Mouse (Mus musculus) testis, postnatal 10 days (tissue): Measurements from ENCODE around the gene Cadm2.

Experiments
- DNase-seq: peaks from one replicate; pipeline ENCODE4 v3.0.0; 2021; ENCODE audit warnings: low spot score

Cadm2 gene

DNA sequence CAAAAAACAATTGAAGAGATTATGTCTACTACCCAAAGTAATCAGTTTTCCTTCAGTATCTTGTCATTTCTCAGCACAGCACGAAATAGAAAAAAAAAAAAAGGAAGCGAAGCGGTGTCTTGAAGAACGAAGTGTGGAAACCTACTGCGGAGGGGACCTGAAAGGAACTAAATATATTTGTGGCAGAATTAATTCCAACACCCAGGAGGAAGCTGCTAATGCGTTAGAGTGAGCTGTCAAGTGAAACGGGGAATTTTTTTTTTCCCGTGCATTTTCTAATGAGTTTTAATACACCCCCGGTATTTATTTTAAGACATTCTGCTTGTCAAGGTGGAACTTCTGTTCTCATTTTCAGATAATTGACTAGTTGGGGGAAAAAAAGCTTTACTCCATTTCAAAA, 111.6 kb downstream of the Cadm2 start:
- DNase-seq, result no peak

DNA sequence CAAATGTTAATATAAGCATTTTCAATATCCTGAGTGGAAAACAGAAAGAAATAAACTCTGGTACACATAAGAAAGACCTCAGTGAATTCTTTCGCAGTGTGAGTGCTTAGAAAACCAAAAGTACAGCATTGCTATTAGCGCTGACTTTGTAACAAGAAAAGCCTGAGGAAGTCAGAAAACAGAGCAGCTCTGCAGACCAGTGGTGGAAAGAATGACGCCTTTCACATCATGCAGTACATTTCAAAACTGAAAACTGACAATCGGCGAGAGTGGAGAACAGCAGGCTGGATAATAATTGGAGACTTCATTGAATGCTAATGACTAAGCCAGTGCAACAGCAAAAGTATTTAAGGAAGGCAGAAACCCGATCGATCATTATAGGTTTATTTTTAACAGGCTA, 138.2 kb downstream of the Cadm2 start:
- DNase-seq, result no peak

DNA sequence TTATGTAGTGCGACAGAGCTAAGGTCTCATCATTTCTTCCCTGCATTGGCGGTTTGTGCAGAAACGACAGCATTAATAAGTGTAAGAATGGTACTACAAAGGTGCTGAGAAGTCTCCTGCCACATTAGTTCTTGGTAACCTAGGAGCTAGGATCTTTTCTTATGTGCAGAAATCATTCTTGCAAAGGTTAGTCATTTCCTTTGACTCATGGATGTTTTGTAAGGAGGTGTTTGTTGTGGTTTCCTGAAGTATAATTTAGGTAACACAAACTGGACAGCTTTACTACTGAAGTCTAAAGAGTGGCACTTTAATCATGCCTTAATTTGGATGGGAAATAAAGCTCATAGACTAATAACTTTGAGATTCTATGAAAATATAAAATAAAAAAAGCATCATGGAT, 153.7 kb downstream of the Cadm2 start:
- no peak for DNase-seq

DNA sequence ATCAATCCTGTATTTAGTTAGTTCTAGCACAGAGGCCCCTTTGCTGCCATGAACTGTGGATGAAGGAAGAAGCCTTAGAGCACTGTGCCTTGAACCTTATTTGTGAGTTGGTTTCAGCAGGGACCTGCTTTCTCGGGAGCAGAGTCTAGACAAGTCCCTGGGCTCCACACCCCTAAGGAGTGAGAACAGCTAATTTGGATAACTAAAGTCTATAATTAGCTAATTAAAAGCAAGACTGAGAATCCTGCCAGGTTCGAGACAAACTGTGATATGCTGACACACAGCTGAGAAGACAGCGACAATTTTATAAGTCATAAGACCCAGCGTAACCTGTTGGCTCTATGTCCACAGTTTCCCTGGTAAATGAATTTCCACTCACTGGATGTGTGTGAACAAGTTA, 184.4 kb downstream of the Cadm2 start:
- no peak for DNase-seq

DNA sequence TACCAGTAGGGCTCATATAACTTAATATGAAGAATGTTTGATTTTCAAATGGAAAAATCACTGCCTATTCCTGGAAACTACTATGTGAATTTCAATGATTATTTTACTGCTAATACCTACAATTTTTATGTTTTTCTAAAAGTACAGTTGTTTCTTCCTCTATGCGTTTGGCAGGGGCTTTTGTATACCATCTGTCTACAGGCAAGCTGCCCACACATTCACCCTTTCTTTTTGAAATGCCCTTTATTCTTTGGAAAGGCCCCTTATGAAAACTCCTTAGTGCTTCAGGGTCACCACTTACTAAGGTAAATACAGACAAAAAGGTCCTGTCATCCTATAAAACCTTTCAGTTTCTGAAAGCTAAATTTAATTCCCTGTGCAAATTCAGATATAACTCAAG, 195.3 kb downstream of the Cadm2 start:
- DNase-seq, result no peak

DNA sequence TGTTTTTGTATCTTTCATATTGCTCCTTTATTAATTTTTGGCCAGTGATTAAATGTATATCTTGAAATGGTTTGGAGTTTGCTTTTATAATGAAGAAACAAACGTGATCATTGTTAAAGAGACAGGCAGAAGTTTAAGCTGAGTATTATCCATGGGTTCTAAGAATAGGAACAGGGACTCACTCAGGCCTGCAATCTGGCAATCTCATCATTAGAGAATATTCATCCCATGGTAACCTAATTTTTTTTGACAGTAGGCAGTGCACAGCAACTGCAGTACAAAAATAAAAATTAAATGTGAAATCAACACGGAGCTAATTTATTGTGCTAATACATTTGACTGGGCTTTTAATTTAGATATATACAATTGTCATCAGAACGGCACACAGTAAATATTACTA, 209.8 kb downstream of the Cadm2 start:
- no peak for DNase-seq

DNA sequence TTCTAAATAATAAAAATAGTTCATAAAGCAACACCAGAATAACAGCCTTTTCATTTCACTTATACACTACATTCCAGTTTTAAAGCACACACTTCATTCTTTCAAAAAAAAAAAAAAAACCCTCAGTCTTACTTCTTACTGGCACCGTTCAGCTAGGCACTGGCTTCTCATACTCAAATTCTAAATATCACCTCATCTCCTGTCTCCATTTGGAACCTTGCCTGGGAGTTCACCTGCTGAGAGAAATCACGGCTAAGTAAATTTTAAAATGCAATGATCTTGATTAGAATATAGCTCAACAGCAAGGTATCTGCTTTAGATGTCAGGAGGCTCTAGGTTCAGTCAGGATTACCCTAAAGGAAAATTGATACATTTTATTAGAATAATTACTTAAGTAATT, 210.2 kb downstream of the Cadm2 start:
- no peak for DNase-seq

DNA sequence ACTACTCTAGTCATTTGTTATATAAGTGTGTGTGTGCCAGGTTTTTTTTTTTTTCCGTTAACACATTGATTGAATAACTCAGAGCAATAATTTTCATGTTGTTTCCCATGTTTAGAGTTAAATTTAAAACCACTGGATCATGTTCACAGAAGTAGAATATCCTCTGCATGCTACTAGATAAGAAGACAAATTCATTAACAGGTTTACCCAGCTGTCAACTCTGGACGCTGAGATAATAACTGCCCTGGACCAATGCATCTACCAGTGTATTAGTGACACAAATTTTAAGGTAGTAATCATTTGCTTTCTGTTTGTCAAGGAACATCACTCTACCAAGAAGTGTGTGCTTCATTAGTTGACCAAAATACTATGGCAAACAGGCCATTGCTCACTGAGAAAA, 253.0 kb downstream of the Cadm2 start:
- DNase-seq, result no peak

DNA sequence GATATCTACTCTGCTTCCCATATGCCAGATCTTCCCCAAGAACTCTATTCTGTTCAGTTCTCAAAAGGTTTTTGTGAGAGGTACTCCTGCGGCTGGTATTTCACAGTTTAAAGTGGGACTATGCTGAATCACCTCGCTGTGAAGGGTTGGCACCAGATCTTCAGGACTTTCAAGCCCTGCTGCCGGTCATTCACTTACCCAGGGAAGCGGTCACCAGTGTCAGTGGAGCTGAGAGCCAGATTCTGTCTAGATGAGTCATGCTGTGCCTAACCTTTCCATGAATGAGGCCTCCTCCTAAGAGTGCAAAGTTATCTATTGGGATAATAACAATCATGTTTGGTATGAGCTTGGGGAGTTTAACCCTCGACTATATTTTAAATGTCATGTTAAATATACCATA, 272.7 kb downstream of the Cadm2 start:
- DNase-seq, result no peak

DNA sequence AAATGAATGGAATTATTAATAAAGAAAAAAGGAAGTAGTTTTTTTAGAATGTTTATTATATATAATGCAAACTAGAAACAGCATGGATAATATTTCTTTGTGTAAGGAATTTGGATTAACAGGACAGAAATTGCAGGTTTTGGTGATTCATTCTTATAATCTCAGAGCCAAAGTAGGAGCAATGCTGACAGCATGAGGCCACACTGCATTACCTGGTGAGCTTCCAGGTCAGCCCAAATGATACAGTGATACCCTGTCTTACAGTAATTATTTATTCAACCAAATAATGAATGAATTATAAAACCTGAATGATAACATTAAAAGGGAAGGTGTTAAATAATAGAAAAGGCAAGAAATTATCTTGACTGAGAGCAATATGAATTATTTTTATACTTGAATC, 273.1 kb downstream of the Cadm2 start:
- DNase-seq, result no peak

DNA sequence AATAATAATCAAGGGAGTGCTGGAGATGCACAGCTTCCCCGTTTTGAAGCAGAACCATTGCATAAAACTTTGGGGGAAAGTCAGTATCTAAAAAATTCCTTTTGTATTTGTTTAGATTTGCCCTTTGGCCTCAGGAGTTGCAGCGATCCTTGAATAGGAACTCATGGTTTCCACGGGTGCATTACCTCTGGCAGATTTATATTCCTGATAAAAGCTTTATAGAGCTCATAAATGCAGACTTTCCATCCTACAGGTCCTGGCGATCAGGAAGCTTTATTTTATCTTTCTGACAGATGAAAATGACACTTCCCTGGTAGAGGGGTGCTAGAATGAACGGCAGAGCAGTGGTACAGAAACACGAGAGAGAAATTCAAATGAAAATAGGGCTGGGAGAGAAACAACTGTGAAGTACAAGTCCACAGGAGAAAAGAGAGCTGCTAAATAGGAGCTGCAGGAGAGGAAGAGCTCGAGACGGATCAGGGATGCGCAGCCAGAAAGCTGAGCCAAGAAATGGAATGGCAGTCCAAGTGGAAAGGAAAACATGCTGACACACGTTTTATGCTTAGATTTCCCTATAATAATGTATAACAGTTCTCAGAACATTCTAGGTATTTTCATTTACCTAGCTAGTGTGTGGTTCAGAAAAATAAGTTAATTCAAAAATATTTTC, 274.0 kb downstream of the Cadm2 start:
- no peak for DNase-seq

DNA sequence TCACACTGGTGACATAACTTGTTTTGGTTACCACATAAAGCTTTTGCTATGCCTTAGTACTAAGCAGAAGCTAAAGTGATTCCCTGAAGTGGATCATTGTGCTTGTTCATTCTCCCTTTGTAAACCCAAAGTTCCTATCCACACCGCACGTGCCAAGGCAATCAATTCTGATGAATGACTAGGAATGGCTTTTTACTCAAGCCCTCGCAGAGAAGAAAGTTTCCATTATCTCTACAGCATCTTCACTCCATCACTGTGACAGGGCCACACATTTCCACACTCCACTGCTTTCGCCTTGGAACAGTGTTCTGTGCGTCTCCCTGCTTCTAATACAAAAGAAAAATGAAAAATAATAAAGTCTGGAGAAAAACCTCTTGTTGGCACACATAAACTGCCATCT, 276.5 kb downstream of the Cadm2 start:
- no peak for DNase-seq

DNA sequence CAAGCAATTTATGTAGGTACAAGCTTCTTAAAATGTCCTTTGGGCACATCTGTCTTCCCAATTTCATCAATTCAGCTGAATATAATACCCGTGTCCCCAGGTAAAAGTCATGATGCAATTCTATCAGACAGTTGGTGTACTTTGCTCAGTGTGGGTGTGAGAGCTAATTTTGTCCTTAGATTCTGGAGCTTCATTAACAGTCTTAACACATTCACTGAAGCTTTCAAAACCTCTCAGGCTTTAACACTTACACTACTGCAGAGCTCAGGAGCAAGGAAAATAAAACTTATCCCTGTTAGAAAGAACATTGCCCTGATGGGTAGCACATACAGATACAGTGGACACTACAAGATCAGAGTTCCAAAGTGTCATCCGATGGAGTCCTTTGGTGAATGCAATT, 309.7 kb downstream of the Cadm2 start:
- DNase-seq, result no peak

DNA sequence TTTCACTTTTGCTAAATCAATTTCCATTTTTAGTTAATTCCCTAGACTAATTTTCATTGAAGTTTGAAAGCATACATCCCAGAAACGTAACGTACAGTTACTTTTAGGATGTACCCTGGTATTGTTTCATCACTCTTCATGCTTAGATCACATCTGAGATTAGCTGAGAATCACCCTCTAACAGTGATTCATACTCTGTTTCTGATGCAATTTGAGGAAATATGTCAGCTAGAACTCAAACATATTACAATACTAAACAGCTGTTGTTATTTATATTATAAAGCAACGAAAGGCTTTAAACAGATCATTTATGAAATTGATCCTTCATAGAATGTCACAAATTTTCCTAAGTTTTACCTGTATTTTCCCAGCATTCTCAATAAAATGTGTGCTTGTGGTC, 336.0 kb downstream of the Cadm2 start:
- DNase-seq, result no peak

DNA sequence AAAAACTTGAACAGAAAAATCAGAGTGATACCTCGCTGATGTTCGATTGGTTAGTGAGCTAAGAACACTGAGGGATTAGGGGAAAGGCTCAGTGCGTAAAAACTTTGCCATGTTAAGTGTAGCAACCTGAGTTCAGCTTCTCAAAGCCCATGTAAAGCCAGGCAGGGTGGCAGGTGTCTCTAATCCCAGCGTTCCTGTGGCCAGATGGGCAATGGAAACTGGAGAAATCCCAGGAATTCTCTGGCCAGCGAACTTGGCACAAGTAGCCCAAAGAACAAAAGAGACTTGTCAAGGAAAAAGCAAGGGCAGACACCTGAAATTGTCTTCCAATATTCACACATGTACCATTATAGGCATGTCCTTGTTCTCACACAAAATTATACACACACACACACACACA, 377.1 kb downstream of the Cadm2 start:
- DNase-seq, result no peak

DNA sequence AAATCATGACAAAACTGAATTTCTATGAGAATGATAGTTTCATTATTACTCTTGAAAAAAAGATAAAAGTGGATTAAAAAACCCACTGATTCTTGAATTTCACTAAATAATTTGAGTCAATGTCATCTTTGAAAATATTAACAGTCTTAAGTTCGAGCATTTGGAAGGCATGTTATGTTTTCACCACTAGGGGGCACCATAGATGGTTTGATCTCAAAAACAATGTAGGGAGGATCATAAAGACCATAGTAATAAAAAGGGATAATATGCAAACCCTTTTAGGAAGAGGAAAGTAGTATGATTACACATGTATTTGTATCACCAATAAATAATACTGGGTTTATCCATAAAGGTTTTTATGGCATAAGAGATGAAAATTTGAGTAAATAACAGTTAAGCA, 385.8 kb downstream of the Cadm2 start:
- DNase-seq, result no peak

DNA sequence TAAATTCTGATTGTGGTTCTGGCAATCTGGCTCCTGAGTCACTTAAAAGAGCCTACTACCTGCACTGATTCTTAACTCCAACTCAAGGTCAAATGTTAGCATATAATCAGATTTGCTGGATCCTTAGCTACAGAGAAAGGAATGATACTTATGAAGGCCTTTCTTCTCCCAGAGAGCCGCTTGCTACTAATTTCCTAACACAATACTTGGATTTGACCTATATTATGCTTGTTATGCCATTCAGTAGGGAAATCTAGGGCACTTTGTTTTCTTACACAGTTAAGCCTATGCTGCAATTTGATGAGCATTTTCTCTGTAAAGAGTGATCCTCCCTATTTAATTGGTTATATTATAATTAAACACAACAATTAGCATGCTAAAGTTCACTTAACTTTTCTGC, 394.0 kb downstream of the Cadm2 start:
- DNase-seq, result no peak

DNA sequence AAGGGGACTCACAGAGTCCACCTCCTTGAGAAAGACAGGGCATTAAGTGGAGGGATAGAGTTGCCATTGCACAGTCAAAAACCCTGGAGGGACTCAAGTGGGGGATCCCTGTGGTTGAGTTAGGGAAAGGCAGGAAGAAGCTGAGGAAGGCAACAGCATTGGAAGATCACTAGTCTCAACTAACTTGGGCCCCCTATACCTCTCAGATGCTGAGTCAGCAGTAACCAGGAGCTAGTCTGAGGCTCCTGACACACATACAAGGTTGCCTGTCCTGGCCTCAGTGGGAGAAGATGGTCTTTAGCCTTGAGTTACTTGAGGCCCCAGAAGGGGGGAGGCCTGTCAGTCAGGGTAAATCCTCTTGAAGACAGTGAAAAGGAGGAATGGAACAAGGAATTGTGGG, 417.4 kb downstream of the Cadm2 start:
- no peak for DNase-seq

DNA sequence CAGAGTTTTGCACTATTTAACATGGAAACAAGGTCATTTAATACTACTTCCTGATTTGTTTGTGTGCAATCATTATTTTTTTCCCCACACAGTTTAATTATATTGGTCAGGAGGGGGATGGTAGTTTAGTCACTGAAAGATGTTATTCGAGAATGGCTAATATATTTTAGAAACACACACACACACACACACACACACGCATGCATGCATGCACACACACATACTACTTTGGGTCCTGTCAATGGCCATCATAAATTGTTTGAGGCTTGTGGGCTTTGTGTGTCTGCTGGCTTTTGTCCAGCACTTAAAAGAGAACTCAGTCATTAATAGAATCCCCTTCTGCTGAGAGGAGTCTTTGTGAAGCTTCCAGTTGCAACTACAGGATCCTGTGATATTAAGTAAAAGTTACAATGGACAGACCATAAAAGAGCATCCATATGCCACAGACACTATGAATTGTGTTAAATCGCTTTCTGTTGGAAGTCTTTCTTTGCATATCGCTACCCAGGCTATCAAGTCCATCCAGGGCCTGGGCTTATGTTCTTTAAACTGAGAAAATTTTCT, 427.8 kb downstream of the Cadm2 start:
- DNase-seq, result no peak

DNA sequence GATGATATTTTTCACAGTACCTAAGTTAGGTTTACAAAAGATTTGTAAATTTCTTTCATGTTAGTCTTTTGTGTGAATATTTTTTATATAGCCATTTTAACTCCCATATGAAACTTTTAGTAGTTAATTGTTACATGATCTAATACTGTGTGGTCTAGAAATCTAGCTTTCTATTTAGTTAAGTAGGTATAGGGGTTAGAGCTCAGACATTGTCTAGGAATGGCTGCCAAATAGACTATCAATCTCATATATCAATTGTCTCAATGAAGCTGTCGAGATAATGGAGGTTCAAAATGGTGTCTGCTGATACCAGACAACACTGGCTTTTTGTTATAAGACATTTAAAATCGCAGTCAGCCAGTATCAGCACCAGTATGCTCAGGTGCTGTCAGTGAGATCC, 428.3 kb downstream of the Cadm2 start:
- no peak for DNase-seq

DNA sequence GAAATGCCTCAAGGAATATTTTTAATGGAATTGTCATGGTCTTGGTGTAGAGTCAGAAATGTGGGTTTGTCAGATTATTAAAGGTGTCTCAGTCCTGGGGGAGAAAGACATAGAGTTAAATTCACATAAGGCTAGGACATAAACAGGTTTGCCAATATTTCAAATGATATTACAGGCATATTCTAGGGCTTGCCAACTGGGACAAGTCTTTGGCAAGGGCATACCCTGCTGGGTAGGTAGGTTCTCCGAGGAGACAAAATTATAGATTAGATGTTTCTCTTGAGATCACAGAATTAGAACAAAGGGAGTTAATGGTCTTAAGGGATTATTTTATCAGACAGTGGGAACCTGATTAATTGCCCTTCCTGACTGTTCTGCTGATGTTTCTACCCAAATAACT, 434.4 kb downstream of the Cadm2 start:
- no peak for DNase-seq

DNA sequence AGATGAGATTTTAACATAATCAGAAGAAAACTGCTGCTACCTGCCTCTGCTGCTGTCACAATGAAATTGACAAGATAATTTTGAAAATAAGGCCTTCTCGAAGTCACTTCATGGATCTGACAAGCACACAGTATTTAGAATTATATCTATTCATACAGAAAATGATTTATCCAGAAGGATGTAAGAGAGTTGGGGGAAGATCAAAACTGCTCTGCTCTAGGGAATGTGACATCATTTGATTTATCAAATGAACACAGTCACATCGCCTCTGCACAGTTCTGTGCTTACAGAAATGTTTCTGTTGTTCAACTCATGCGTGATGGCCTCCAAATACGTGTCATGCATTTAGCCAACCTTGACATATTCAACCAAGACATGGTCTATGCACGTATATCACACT, 437.8 kb downstream of the Cadm2 start:
- no peak for DNase-seq

DNA sequence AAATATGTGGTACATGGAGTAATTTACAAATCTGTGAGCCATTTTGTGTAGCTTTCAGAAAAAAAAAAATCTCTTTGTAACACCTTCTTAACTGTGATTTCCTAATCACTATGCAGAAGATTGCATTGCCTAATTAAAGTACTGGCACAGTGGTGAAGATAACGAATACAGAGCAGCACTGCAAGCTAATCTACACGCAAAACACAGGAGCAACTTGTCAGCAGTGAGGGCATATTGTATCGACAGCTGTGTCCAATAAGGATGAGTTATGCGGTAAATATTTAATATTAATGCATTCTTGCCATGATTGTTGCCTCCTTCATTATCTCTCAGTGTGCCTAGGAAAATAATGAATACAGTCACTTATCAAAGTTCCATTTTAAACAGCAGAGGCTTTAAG, 445.3 kb downstream of the Cadm2 start:
- DNase-seq, result no peak

DNA sequence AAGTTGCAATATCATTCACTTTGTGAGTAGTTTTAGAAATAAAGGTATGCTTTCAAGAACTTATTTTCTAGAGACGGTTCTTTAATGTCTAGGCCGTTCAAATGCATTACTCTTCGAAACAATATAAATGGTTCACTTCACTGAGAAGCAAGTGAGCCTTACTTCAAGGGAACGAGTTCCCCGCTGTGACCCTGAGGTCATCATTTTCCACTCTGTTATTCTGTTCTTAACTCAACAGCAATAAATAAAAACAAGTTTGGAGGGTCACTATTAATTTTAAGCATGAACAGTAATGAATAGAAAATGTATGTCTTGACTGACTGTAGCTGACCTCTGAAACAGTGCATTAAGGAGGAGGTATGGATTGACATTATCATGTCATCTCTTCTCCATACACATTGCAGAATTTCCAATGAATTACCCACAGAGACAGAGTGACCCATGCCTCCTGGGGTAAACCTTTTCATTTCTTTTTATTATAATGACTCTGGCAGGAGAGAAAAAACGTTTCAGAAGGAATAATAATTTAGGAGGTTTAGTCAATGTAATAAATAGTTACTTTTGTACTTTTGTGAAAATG, 458.4 kb downstream of the Cadm2 start:
- DNase-seq, result no peak
